Comparison of ENCODE assay signal across 27 mouse cellular contexts in genomic region chr6:48864723-48865122, GRCm38 (mm10). TPM values are rescaled to one million over a fixed set of nuclear protein-coding genes. Genes with fewer than 3 reads are reported as not detected.
DNase-seq lines count a peak whose midpoint lies in the region; ATAC-seq and TF ChIP-seq lines count a peak whose summit lies in the region.
"Had no signal": no experiment of that assay in that cellular context is flagged by ENCODE, and none has a peak within 500 bp of the region (broad histone marks: within the 10 kb centered on the region; RNA-seq: fewer than 3 reads in every experiment).

No protein-coding gene starts in this region.

- WGBS in hindbrain, embryonic 10.5 days: 78% methylated on average over 3 of the region's 3 CpGs
- 69% methylated on average over 3 of the region's 3 CpGs for WGBS in hindbrain, embryonic 13.5 days
- WGBS in intestine, postnatal 0 days: 20% methylated on average over 3 of the region's 3 CpGs
- 30% methylated on average over 3 of the region's 3 CpGs for WGBS in kidney, embryonic 16.5 days
- WGBS in stomach, embryonic 16.5 days: 37% methylated on average over 3 of the region's 3 CpGs

- no peak overlapping the region for H3K9ac ChIP-seq in hindbrain, embryonic 13.5 days
- no peak overlapping the region for H3K9ac ChIP-seq in intestine, postnatal 0 days (ENCODE audit: low read depth, low read length)
- H3K9ac ChIP-seq in kidney, embryonic 16.5 days (replicated peaks; ENCODE audit: low read length): no peak overlapping the region
- no peak overlapping the region for H3K9ac ChIP-seq in stomach, embryonic 16.5 days (ENCODE audit: low read length)
- H3K9ac ChIP-seq: forebrain, embryonic 12.5 days; liver, embryonic 13.5 days; lung, embryonic 14.5 days; midbrain, embryonic 15.5 days; neural tube, embryonic 15.5 days; stomach, embryonic 15.5 days had no signal

- no peaks in the 10 kb centered on the region for H3K9me3 ChIP-seq in hindbrain, embryonic 10.5 days
- H3K9me3 ChIP-seq in hindbrain, embryonic 13.5 days: no peaks in the 10 kb centered on the region
- no peaks in the 10 kb centered on the region for H3K9me3 ChIP-seq in intestine, postnatal 0 days (ENCODE audit: control insufficient read depth)
- no peaks in the 10 kb centered on the region for H3K9me3 ChIP-seq in kidney, embryonic 16.5 days (ENCODE audit: low read length)
- no peaks in the 10 kb centered on the region for H3K9me3 ChIP-seq in stomach, embryonic 16.5 days (replicated peaks; ENCODE audit: control insufficient read depth, low read length)
- H3K9me3 ChIP-seq: forebrain, embryonic 12.5 days; G1E; liver, embryonic 13.5 days; midbrain, embryonic 15.5 days; neural tube, embryonic 15.5 days; stomach, embryonic 15.5 days had no signal

- peaks cover 7% of the 10 kb centered on the region for H3K27me3 ChIP-seq in hindbrain, embryonic 10.5 days (ENCODE audit: insufficient read depth, poor library complexity, severe bottlenecking)
- H3K27me3 ChIP-seq in hindbrain, embryonic 13.5 days: peaks cover 18% of the 10 kb centered on the region
- H3K27me3 ChIP-seq in intestine, postnatal 0 days (replicated peaks; ENCODE audit: control insufficient read depth, insufficient read depth, low read length): no peaks in the 10 kb centered on the region
- H3K27me3 ChIP-seq in kidney, embryonic 16.5 days (ENCODE audit: insufficient read depth, low read length): no peaks in the 10 kb centered on the region
- H3K27me3 ChIP-seq in stomach, embryonic 16.5 days (ENCODE audit: control insufficient read depth, insufficient read depth, low read length): no peaks in the 10 kb centered on the region
- H3K27me3 ChIP-seq: liver, embryonic 13.5 days; midbrain, embryonic 15.5 days; stomach, embryonic 15.5 days had no signal

- H3K36me3 ChIP-seq in hindbrain, embryonic 10.5 days: no peaks in the 10 kb centered on the region
- no peaks in the 10 kb centered on the region for H3K36me3 ChIP-seq in hindbrain, embryonic 13.5 days
- H3K36me3 ChIP-seq in intestine, postnatal 0 days (ENCODE audit: control insufficient read depth, insufficient read depth): no peaks in the 10 kb centered on the region
- H3K36me3 ChIP-seq in kidney, embryonic 16.5 days (ENCODE audit: insufficient read depth, low read length): no peaks in the 10 kb centered on the region
- no peaks in the 10 kb centered on the region for H3K36me3 ChIP-seq in stomach, embryonic 16.5 days (ENCODE audit: control insufficient read depth, insufficient read depth, low read length)
- H3K36me3 ChIP-seq: forebrain, embryonic 12.5 days; G1E; liver, embryonic 13.5 days; midbrain, embryonic 15.5 days; neural tube, embryonic 15.5 days; stomach, embryonic 15.5 days had no signal

- H3K4me1 ChIP-seq in hindbrain, embryonic 10.5 days (replicated peaks): peaks cover 44% of the 10 kb centered on the region
- H3K4me1 ChIP-seq in hindbrain, embryonic 13.5 days (replicated peaks): peaks cover 7% of the 10 kb centered on the region
- H3K4me1 ChIP-seq in intestine, postnatal 0 days (replicated peaks; ENCODE audit: control insufficient read depth, insufficient read depth, low read length): 0 out of 2 replicates have a peak, but pooled peaks cover 3% of the 10 kb centered on the region
- H3K4me1 ChIP-seq in kidney, embryonic 16.5 days (ENCODE audit: insufficient read depth, low read length): peaks cover 15% of the 10 kb centered on the region; the same call in 1 of the 2 replicates
- peaks cover 3% of the 10 kb centered on the region; the same call in 1 of the 2 replicates for H3K4me1 ChIP-seq in stomach, embryonic 16.5 days (ENCODE audit: control insufficient read depth, insufficient read depth, low read length)
- H3K4me1 ChIP-seq: liver, embryonic 13.5 days; stomach, embryonic 15.5 days had no signal

- no peak for ATAC-seq in hindbrain, embryonic 13.5 days (ENCODE audit: low FRiP score)
- ATAC-seq in intestine, postnatal 0 days: peak; percentile 89
- no peak for ATAC-seq in kidney, embryonic 16.5 days (ENCODE audit: low FRiP score, low TSS enrichment)
- ATAC-seq in stomach, embryonic 16.5 days (ENCODE audit: insufficient read depth, low FRiP score): 0 out of 2 replicates have a peak, but pooled peaks have one; percentile 44
- ATAC-seq: activated CD4-positive, CD25-positive, alpha-beta regulatory T cell, adult 4 months; midbrain, embryonic 15.5 days had no signal

- no peak; the same call in 1 of the 2 replicates for TF ChIP-seq CTCF in intestine, postnatal 0 days (IDR thresholded peaks at IDR 0.05; ENCODE audit: low read depth)

- H3K4me2 ChIP-seq in hindbrain, embryonic 13.5 days: no peak overlapping the region
- H3K4me2 ChIP-seq in intestine, postnatal 0 days (replicated peaks; ENCODE audit: low read depth): no peak overlapping the region
- H3K4me2 ChIP-seq in kidney, embryonic 16.5 days (replicated peaks; ENCODE audit: low read depth, low read length): no peak overlapping the region
- H3K4me2 ChIP-seq in stomach, embryonic 16.5 days (ENCODE audit: low read depth, low read length): no peak overlapping the region
- H3K4me2 ChIP-seq: forebrain, embryonic 12.5 days; liver, embryonic 13.5 days; lung, embryonic 14.5 days; midbrain, embryonic 15.5 days; neural tube, embryonic 15.5 days; stomach, embryonic 15.5 days had no signal

- no peak overlapping the region for H3K4me3 ChIP-seq in hindbrain, embryonic 10.5 days
- H3K4me3 ChIP-seq in hindbrain, embryonic 13.5 days: no peak overlapping the region
- H3K4me3 ChIP-seq in intestine, postnatal 0 days (ENCODE audit: low read depth, low read length): no peak overlapping the region
- no peak overlapping the region for H3K4me3 ChIP-seq in kidney, embryonic 16.5 days (ENCODE audit: low read length)
- no peak overlapping the region for H3K4me3 ChIP-seq in stomach, embryonic 16.5 days (replicated peaks; ENCODE audit: low read length)
- H3K4me3 ChIP-seq: forebrain, embryonic 12.5 days; liver, embryonic 13.5 days; midbrain, embryonic 15.5 days; neural tube, embryonic 15.5 days; stomach, embryonic 15.5 days had no signal

- H3K27ac ChIP-seq in hindbrain, embryonic 10.5 days: 0 out of 2 replicates have a peak overlapping the region, but pooled peaks have one; percentile 3
- H3K27ac ChIP-seq in hindbrain, embryonic 13.5 days: no peak overlapping the region
- peak overlapping the region; percentile 77 for H3K27ac ChIP-seq in intestine, postnatal 0 days (ENCODE audit: low read depth, low read length)
- H3K27ac ChIP-seq in kidney, embryonic 16.5 days (ENCODE audit: low read length): peak overlapping the region; percentile 94
- H3K27ac ChIP-seq in stomach, embryonic 16.5 days (ENCODE audit: low read length): no peak overlapping the region
- H3K27ac ChIP-seq: forebrain, embryonic 12.5 days; liver, embryonic 13.5 days; midbrain, embryonic 15.5 days; neural tube, embryonic 15.5 days; stomach, embryonic 15.5 days had no signal

- no peak for DNase-seq in hindbrain, embryonic 10.5 days (ENCODE audit: low spot score)
- DNase-seq in layer of hippocampus, adult 9-11 months: no peak
- DNase-seq in spleen, postnatal 36 days (ENCODE audit: low spot score in 2 of 2): no peak
- no peak for DNase-seq in heart, adult 8-10 months (ENCODE audit: low spot score)
- DNase-seq: adrenal gland, postnatal 25 days; cerebellum, adult 11 months; cerebellum, postnatal 36 days; liver, embryonic 13.5 days; lung, embryonic 14.5 days; lung, postnatal 36 days; spleen, adult 18-20 months had no signal

RNA-seq across cellular contexts. Expression of gene Aoc1, which starts 8.0 kb away (rescaled TPM):
- not detected in 2 replicates for polyA plus RNA-seq in hindbrain, embryonic 10.5 days (2016; fragmentation: Nextera tagmentation; extraction: Ambion mirVana)
- not detected in 2 replicates for polyA plus RNA-seq in hindbrain, embryonic 13.5 days (2015; fragmentation: Nextera tagmentation; extraction: Ambion mirVana)
- polyA plus RNA-seq in intestine, postnatal 0 days (2015; fragmentation: Nextera tagmentation; extraction: Ambion mirVana): 101 and 106 TPM in 2 replicates
- 4.7 and 6.0 TPM in 2 replicates for polyA plus RNA-seq in kidney, embryonic 16.5 days (2015; fragmentation: Nextera tagmentation; extraction: Ambion mirVana)
- polyA plus RNA-seq in stomach, embryonic 16.5 days (2015; fragmentation: Nextera tagmentation; extraction: Ambion mirVana): 2.5 and 4.6 TPM in 2 replicates
- total RNA-seq in heart, adult 8-10 months (2022): not detected
- total RNA-seq: adrenal gland, postnatal 25 days; gastrocnemius, adult 8-10 months; left cerebral cortex, adult 8-10 months; megakaryocyte-erythroid progenitor cell, adult 5-6 weeks had no signal
- polyA plus RNA-seq: activated CD4-positive, CD25-positive, alpha-beta regulatory T cell, adult 4 months; forebrain, embryonic 12.5 days; G1E; heart, embryonic 14.5 days; hindbrain, embryonic 11.5 days; limb, embryonic 11.5 days; liver, embryonic 13.5 days; lung, embryonic 14.5 days; midbrain, embryonic 15.5 days; neural tube, embryonic 15.5 days had no signal

RNA-seq across cellular contexts. Expression of gene Tmem176b, which starts 23.4 kb away (rescaled TPM):
- polyA plus RNA-seq in hindbrain, embryonic 10.5 days (2016; fragmentation: Nextera tagmentation; extraction: Ambion mirVana): 34.0 and 52.9 TPM in 2 replicates
- polyA plus RNA-seq in hindbrain, embryonic 13.5 days (2015; fragmentation: Nextera tagmentation; extraction: Ambion mirVana): 116 and 118 TPM in 2 replicates
- 319 and 320 TPM in 2 replicates for polyA plus RNA-seq in intestine, postnatal 0 days (2015; fragmentation: Nextera tagmentation; extraction: Ambion mirVana)
- 479 and 496 TPM in 2 replicates for polyA plus RNA-seq in kidney, embryonic 16.5 days (2015; fragmentation: Nextera tagmentation; extraction: Ambion mirVana)
- 302 and 332 TPM in 2 replicates for polyA plus RNA-seq in stomach, embryonic 16.5 days (2015; fragmentation: Nextera tagmentation; extraction: Ambion mirVana)
- total RNA-seq in heart, adult 8-10 months (2022): 10 to 100 TPM; 34.1 to 50.4 (median 41.2) TPM
- total RNA-seq: G1E had no signal
- polyA plus RNA-seq: G1E had no signal

RNA-seq across cellular contexts. Expression of gene Tmem176a, which starts 24.0 kb away (rescaled TPM):
- 16.9 and 21.5 TPM in 2 replicates for polyA plus RNA-seq in hindbrain, embryonic 10.5 days (2016; fragmentation: Nextera tagmentation; extraction: Ambion mirVana)
- 19.0 and 19.9 TPM in 2 replicates for polyA plus RNA-seq in hindbrain, embryonic 13.5 days (2015; fragmentation: Nextera tagmentation; extraction: Ambion mirVana)
- polyA plus RNA-seq in intestine, postnatal 0 days (2015; fragmentation: Nextera tagmentation; extraction: Ambion mirVana): 180 and 193 TPM in 2 replicates
- 194 and 227 TPM in 2 replicates for polyA plus RNA-seq in kidney, embryonic 16.5 days (2015; fragmentation: Nextera tagmentation; extraction: Ambion mirVana)
- 157 and 176 TPM in 2 replicates for polyA plus RNA-seq in stomach, embryonic 16.5 days (2015; fragmentation: Nextera tagmentation; extraction: Ambion mirVana)
- 10 to 100 TPM; 15.0 to 19.3 (median 17.1) TPM for total RNA-seq in heart, adult 8-10 months (2022)
- total RNA-seq: G1E had no signal
- polyA plus RNA-seq: G1E had no signal

Comparison
In these comparisons a context has a peak if more than half of its experiments do, and no peak if none do; other contexts are left out.
1. H3K27ac ChIP-seq: peak in hindbrain, embryonic 10.5 days (single experiment), intestine, postnatal 0 days (single experiment) and kidney, embryonic 16.5 days (single experiment); none in hindbrain, embryonic 13.5 days (single experiment) and stomach, embryonic 16.5 days (single experiment).
2. ATAC-seq: peak in intestine, postnatal 0 days (single experiment) and stomach, embryonic 16.5 days (single experiment); none in hindbrain, embryonic 13.5 days (single experiment) and kidney, embryonic 16.5 days (single experiment).
3. RNA of gene Aoc1, which starts 8.0 kb away (polyA plus RNA-seq): 101 to 106 TPM in intestine, postnatal 0 days; 4.7 to 6.0 TPM in kidney, embryonic 16.5 days, 2.5 to 4.6 TPM in stomach, embryonic 16.5 days, not detected in hindbrain, embryonic 10.5 days and not detected in hindbrain, embryonic 13.5 days; every median in the first group is over 10 times any median in the second.